Mouse (Mus musculus) large intestine, adult 2 months (tissue): ENCODE measurements around the gene Prkce. TPM values are rescaled to one million over a fixed set of nuclear protein-coding genes. Genes with fewer than 3 reads are reported as not detected.

Source experiments
- DNase-seq: peaks from one replicate; pipeline ENCODE4 v3.0.0-alpha.2; 2012; ENCODE audit warnings: low read depth, low spot score
- WGBS: fragments of 180-500 bp; shearing (Covaris S2); methylation state at CpG from one replicate; pipeline ENCODE4 v1.1.7; 2018; 5-methylcytosine and 5-hydroxymethylcytosine counted together
- polyA plus RNA-seq: library from polyadenylated mRNA; depleted of rRNA; stranded (reverse); fragments of >200 nt; gene quantifications from 2 replicates; pipeline ENCODE4 v1.2.3, GENCODE M21; 2012

Gene Prkce
- polyA plus RNA-seq, 1 experiment = 3.3 TPM

GRCm38 (mm10) chr17:86559206-86559891 is 391.8 kb downstream of the Prkce start:
- no peak for DNase-seq
- WGBS = 50% methylated on average over 15 of the region's 15 CpGs

DNA sequence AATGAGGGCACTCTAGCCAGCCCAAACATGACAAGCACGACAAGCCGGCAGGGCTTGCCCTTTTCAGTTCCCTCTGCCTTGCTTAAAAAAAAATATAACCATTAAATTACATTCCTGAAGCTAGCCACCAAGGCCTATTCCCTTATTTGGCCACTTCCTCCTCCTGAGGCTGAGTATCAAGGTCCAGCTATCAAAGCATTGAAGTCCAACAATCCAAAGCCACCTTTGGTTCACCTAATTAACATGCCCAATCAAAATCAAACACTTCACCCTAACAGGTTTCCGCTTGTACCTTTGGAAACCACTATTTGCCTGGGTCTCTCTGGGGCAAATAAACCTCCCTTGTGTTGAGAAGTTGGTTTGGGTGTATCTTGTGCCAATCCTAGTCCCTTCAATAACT is 392.9 kb downstream of the Prkce start:
- peak; percentile 60 for DNase-seq
- WGBS = 22% methylated on average over 3 of the region's 3 CpGs

GRCm38 (mm10) chr17:86570491-86570890 is 402.9 kb downstream of the Prkce start:
- no peak for DNase-seq
- WGBS = 78% methylated on average over 5 of the region's 5 CpGs

DNA sequence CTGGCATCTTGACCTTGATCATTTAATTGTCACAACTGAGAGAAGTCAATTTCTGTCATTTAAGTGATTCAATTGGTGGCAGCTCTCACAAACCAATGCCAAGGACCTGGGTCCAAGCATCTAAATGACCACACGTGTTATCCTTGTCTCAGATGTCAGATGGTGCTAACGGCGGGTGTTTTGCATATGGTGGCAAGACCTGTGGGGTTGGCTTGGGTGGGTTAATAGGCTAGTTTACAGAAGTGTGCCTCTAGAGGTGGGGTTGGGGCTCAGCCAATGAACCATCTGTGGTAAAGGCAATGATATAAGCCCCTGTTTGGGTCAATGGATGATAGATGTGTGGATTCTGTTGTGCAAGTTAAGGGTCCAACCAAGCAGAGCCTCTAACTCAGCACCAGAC is 403.7 kb downstream of the Prkce start:
- 94% methylated on average over 3 of the region's 3 CpGs for WGBS

DNA sequence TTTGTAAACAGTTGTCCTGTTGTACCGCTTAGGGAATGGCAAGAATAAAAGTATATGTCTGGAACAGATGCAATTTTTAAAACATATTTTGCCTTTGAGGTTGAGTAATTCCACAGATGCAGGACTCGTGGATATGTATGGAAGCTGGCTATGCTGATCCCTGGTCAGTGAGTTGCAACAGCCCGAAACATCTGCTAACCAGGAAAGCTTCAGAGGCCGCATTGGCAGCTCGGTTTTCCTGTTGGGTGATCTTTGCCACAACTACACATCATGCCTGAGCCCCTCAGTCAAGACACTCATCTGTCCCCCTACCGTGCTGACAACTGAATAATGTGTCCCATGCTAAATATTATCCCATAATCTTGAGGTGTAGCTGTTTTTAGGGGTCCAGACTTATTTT is 404.6 kb downstream of the Prkce start:
- WGBS = 75% methylated on average over 6 of the region's 6 CpGs
- DNase-seq = no peak

More for the DNA sequence above, 403.7 kb downstream of the Prkce start:
- no peak for DNase-seq

GRCm38 (mm10) chr17:86572576-86572975 is 405.0 kb downstream of the Prkce start:
- DNase-seq = no peak
- 55% methylated on average over 8 of the region's 8 CpGs for WGBS

DNA sequence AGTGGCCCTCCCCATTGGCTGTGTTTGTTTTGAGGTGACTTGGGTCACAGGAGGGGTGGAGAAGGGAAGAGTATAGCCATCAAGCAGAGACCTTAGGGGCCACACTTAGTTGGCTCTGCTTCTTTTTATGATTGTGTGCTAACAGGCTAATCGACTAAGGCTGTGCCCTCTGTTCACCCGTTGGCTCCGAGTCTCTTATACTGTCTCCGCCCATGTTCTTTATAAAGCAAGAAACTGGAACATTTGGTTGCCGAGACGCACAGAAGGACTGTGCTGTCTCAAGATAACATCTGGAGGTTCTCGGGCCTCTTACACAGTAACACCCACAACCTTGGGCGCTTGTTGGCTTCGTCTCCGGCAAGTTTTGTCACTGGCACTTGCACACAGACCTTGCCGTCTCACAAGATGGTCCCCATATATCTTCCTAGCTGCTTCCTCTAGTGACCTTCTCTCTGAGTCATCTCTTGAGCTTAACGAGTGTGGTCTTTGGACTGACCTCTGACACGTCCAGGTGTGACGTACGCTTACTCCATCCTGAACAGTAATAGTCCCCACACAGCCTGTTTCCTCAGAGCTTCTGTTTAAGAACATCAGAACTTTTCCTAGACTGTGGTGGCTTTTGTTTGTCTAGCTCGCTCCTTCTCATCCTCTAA is 406.1 kb downstream of the Prkce start:
- WGBS = 30% methylated on average over 16 of the region's 16 CpGs
- peak; percentile 53 for DNase-seq

GRCm38 (mm10) chr17:86580724-86581123 is 413.1 kb downstream of the Prkce start:
- no peak for DNase-seq
- 85% methylated on average over 6 of the region's 6 CpGs for WGBS

- no peak for DNase-seq
- WGBS = 71% methylated on average over 4 of the region's 4 CpGs
These were observed 414.8 kb downstream of the Prkce start for GRCm38 (mm10) chr17:86582341-86582740.

DNA sequence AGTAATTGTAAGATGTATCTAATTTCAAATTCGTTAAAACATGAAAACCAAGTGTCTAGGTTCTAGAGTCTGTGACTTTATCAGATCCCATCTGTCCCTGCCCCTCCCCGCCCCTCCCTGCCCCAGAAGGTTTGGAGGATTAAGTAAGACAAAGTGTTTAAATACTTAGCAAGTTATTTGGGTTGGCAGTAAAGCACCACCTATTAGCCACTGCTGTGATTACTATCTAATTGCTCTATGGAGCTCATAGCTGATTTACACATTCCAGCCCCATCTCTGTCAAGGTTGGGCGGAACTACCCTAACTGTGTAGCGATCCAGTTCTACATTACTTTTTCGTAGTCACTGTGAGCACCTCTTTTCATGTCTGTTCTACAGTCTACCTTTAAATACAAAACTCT is 418.9 kb downstream of the Prkce start:
- DNase-seq = no peak
- 58% methylated on average over 5 of the region's 5 CpGs for WGBS

- no peak for DNase-seq
- WGBS = 76% methylated on average over 5 of the region's 5 CpGs
These were observed 421.3 kb downstream of the Prkce start for GRCm38 (mm10) chr17:86588704-86589449.

GRCm38 (mm10) chr17:86589681-86590080 is 422.1 kb downstream of the Prkce start:
- WGBS = 96% methylated on average over 5 of the region's 5 CpGs
- no peak for DNase-seq

DNA sequence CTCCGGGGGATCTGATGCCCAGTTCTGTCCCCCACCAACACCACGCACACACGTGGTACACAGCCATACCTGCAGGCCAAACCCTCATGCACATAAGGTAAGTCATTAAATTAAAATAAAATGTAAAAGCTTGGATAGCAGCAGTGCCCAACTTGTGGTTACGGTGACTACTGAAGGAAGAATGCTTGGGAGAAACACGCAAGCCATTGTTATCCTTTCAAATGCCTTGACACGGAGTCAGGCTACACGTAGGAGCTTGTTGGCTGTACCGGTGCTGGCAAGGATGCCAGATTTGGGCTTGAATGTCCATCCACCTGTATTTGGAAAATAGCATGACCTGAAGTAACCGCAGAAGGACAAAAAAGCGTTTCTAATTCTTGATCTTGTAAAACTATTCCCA is 423.7 kb downstream of the Prkce start:
- no peak for DNase-seq
- WGBS = 86% methylated on average over 10 of the region's 10 CpGs

- 27% methylated on average over 6 of the region's 6 CpGs for WGBS
- no peak for DNase-seq
These were observed 425.5 kb downstream of the Prkce start for GRCm38 (mm10) chr17:86592991-86593586.

DNA sequence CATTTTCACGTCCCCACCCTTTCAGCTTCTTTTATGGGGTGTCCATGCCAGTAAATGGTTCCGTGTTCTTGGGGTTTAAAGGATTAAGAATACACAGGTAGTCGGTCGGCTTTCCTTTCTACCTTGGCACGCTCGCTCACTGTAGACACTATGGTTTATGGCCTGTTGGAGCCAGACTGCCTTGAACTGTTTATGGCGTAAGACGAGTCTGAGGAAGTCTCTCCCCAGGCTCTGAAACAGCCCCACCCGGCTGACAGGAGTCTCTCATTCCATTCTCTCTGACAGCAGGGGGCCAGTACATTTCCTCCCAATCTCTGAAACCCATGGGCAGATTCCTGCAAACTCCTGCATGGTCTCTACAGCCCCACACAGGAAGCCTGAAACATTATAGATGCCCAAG is 427.9 kb downstream of the Prkce start:
- peak; percentile 78 for DNase-seq
- 30% methylated on average over 9 of the region's 9 CpGs for WGBS

DNA sequence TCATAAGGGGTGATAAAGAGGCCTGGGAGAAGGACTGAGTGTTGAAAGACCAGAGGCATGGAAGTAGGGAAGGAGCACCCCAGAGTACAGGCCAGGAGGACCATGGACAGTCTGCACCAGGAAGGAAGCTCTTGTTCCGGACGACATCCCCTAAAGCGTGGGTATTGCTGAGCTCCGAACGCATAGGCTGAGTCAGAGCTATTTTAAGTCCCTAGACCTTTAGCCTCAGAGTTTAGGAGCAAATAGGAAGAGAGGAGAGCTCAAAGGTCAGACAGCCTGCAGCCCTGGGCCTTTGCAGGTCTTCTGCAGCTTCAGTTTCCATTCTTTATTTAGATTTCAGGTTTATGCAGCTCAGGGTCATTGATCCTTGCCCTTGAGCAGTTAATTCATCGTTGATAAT is 433.5 kb downstream of the Prkce start:
- 38% methylated on average over 6 of the region's 6 CpGs for WGBS
- DNase-seq = peak; percentile 50

- WGBS = 76% methylated on average over 2 of the region's 2 CpGs
- no peak for DNase-seq
These were observed 434.3 kb downstream of the Prkce start for GRCm38 (mm10) chr17:86601901-86602300.

DNA sequence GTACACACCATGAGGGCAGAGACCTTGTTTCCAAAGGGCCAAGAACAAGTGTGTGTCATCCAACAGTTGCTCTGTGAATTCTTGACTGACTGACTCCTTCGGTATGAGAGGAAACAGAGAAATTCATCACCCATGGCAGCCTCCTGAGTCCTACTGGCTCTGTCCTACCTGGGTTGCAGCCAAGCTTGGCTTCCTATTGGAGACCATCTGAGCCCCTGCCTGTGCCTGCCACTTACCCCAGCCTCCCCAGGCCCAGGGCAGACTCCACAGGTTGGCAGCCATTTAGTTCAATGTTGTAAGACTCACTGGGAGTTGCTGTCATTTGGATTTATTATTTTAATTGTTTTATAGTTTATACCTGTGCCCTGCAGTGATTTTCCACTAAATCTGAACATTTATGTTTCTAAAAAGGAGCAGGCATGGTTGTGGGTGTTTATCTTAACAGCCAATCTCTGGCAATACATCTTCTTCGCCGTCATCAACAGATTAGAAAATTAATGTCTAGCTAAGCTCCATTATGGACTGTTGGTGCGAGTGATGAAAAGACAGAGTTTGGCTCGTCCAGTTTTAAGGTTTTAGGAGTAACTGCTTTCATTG is 436.4 kb downstream of the Prkce start:
- WGBS = 68% methylated on average over 5 of the region's 5 CpGs
- DNase-seq = no peak

GRCm38 (mm10) chr17:86607981-86608380 is 440.4 kb downstream of the Prkce start:
- DNase-seq = no peak
- 94% methylated on average over 4 of the region's 4 CpGs for WGBS
